Mouse (Mus musculus): Measurements from ENCODE around the gene Fndc7.
"Not testable (repeated sequence)": the region's sequence is repeated elsewhere in the genome, so short reads cannot be mapped to it uniquely, and the experiment has no call there.

Gene Fndc7

DNA sequence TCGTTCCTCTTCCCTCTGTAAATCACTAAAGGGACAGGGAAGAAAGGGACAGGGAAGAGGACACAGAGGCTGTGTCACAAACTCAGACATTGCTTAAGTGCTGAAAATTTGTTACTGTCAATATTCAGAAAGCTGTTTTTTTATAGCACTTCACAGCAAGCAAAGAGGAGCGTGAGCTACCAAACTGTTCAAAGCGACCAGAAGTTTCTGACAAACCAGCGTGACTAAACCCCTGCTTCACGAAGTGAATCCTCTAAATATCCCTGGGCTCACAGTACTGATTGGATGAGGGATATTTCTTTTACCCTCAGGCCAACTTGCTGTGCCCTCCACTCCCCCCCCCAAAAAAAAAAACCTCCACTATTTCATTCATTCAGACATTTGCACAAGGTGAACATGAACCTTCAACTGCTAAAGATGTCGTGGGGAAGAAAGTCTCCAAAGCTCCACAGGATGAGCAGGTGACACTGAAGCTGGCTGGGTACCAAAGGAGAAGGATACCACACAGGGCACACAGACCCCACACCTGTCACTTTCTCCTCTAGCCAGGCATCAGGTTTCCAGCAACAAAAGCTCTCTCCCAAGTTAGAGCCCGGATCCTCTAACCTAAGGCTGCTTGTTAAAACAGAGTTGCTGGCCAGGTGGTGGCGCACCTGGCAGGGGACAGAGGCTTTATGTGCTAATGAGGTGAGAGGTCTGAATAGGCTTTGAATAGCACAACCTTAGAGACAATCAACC is 33.3 kb downstream of the Fndc7 start:
- DNase-seq (ENCODE audit: extremely low read depth, insufficient read length, low spot score): no peak

GRCm38 (mm10) chr3:108855864-108856263 is 33.9 kb downstream of the Fndc7 start:
- peak; percentile 61 for DNase-seq (ENCODE audit: extremely low read depth, insufficient read length, low spot score)

DNA sequence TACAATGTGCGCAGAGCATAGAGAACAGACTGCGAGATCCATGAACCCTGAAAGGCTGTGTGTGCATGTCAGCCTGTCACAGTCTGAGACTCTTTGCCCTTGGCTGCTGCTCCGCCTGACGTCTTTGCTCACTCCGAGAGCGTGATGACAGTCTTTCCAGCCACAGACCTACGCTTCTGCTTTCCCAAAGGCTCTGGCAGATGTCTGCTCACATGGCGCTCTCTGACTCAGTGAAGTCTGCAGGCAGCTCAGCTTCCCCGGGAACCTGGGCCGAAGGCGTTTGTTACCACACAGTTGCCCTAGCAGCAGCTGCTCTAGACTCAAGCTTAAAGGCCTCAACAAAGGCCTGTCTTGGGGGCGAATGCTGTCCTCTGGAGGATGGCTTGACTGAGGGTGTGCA is 34.4 kb downstream of the Fndc7 start:
- peak; percentile 79 for DNase-seq (ENCODE audit: extremely low read depth, insufficient read length, low spot score)

GRCm38 (mm10) chr3:108853266-108853665 is 36.5 kb downstream of the Fndc7 start:
- no peak for DNase-seq (ENCODE audit: extremely low read depth, insufficient read length, low spot score)

DNA sequence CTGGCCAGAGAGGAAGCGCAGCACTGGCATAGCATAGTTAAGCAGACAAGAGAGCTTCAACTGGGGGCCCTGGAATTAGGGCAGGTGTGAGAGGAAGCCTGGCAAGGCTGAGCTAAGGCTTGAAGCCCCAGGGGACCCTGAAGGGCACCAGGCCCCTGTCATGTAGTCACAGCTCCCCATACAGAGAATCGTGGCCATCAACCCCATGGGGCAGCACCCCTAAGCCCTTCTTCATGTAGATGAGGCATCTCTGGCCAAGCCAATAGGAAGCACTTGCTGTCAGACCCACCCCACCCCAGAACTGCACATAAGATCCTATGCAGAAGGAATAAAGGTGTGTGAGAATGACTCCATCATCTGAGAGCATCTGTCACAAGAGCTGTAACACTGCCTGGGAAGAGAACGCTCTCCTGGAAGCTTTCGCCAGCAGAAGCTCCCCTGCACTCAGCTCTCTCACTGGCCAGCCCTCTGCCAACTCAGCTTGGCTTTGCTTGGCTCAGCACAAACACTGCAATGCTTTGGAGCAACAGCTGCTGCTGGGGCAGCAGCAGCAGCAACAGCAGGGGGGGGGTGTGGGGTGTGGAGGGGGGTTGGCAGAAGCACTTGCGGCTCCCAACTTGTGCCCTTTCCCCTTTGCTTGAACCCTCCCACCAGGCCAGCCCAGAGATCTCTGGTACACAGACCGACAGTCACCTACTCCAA is 37.7 kb downstream of the Fndc7 start:
- DNase-seq (ENCODE audit: extremely low read depth, insufficient read length, low spot score): no peak

GRCm38 (mm10) chr3:108851554-108851953 is 38.3 kb downstream of the Fndc7 start:
- no peak for DNase-seq (ENCODE audit: extremely low read depth, insufficient read length, low spot score)

GRCm38 (mm10) chr3:108851075-108851474 is 38.7 kb downstream of the Fndc7 start:
- DNase-seq (ENCODE audit: extremely low read depth, insufficient read length, low spot score): no peak

- no peak for DNase-seq (ENCODE audit: extremely low read depth, insufficient read length, low spot score)
Observed at GRCm38 (mm10) chr3:108850506-108850905, 39.3 kb downstream of the Fndc7 start.

DNA sequence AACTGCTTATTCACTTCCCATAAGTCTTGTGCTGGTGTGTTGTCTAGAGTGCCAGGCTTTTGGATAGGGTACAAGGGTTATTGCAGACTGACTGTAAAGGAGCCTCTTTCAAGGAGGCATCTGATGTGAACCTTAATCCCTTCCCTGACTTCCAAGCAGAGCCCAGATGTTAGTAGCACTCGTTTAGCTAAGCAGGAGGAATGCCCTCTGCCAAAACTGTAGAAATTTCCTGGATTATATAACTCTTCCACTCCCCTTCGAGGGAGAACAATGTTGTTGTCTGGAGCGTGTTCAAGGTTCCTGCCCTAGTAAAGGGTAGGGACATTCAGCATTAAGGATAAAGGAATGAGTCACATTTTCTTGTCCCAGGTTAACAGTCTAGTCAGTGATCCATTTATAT is 43.2 kb downstream of the Fndc7 start:
- no peak for DNase-seq (ENCODE audit: extremely low read depth, insufficient read length, low spot score)

- DNase-seq (ENCODE audit: extremely low read depth, insufficient read length, low spot score): no peak
Observed at GRCm38 (mm10) chr3:108844521-108844920, 45.3 kb downstream of the Fndc7 start.

DNA sequence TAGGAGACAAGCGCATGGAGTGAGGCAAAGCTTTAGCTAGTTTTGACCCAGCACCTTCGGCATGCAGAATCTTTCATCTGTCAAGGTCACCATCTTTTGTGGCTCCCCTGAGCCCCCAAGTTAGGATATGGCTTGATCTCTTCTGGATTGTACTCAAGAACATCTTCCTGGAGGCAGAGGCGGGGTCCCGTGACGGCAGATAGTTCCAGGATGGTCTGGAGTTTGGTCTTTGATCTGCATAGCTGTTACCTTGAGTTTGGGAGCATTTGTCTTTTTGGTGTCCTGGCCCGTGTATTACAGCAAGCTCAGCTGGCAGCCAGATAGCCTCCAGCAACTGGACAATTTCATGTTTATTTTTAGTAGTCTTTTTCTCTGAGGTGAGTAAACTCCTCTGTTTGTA is 45.8 kb downstream of the Fndc7 start:
- DNase-seq (ENCODE audit: extremely low read depth, insufficient read length, low spot score): no peak

DNA sequence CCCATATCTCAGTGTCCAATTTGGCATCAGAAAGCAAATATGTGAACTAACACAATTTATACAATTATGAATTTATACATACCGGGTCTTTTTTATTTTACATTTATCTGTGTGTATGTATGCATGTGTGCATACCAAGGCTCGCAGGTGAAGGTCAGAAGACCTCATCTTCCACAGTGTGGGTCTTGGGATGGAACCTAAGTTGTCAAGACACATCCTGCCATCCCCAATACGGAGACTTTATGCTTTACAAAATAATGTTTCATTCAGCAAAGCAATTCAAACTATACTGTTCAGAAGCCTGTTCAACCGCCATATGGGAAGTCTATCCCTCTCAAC is 49.1 kb downstream of the Fndc7 start:
- DNase-seq (ENCODE audit: extremely low read depth, insufficient read length, low spot score): no peak

GRCm38 (mm10) chr3:108840000-108840715 is 49.6 kb downstream of the Fndc7 start, which contains the start of gene Stxbp3:
TSS of gene Stxbp3 (minus strand) at chr3:108840526.
- peak; percentile 99 for DNase-seq (ENCODE audit: extremely low read depth, insufficient read length, low spot score)

DNA sequence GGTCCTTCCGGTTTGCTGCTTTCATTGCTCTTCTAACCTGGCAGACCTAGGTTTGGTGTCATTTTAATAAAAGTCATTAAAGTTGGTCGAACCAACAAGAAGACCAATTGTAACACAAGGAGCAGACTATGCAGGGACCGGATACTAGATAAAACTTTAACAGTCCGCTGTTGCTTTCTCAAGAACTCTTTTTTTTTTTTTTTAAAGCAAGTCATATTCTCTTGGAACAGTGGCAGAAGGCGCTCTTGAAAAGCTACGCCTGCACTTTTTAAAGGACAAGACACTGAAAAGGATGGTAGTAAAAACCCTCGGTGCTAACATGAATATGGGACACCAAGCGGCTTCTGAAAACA is 50.2 kb downstream of the Fndc7 start:
- no peak for DNase-seq (ENCODE audit: extremely low read depth, insufficient read length, low spot score)

GRCm38 (mm10) chr3:108838980-108839379 is 50.8 kb downstream of the Fndc7 start:
- DNase-seq (ENCODE audit: extremely low read depth, insufficient read length, low spot score): no peak

DNA sequence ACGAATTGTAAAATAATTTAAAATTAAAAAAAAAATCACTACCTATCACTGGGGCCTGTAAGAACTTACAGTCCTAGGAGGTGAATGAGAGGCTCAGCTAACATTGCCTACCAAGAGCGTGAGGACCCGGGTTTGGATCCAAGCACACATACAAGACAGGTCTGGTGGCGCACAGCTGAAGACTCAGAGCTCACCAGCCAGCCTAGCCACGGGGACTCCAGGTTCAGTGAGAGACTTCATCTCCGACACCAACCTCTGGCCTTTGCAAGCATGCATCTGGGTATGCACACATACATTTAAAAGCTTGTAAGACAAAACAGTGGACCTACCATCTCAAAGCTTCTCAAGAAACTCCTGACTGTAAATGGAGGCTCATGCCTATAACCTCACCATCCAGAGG is 52.9 kb downstream of the Fndc7 start:
- DNase-seq (ENCODE audit: extremely low read depth, insufficient read length, low spot score): no peak

DNA sequence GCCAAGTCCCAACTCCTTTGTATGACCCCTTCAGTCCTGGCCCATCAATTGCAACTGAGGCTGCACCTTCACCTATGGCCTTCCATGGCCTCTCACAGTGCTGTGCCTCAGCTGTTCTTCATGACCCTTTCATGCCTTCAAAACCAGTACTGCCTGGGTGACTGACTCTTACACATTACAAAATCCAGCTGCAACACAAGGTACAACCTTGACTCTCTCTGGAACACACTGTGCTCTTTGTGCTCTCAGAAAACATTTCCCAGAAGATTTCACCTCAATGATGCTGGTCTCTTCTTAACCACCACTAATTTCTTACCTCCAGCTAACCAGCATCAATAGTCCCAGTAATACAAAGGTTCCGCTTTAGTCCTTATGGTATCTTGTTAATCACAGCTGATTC is 56.1 kb downstream of the Fndc7 start:
- not testable (repeated sequence) for DNase-seq (ENCODE audit: extremely low read depth, insufficient read length, low spot score)

DNA sequence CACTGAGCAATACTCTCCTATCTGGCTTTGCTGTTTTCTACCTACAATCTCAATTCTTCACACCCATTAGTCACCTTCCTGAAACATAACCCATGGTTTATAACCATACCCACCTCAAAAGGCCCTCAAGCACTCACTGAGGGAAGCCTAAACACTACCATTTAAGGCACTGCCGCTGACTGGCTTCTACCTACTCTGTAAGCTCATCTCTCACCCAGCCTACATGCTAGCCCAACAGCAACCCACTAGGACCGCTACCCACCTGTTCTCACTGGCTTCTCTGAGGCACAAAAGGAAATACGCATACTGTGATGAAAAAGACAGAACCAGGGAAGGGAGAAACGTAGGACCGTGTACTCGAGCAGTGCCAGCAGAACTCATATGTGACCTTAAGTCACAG is 58.1 kb downstream of the Fndc7 start:
- DNase-seq (ENCODE audit: extremely low read depth, insufficient read length, low spot score): no peak

GRCm38 (mm10) chr3:108830493-108830892 is 59.3 kb downstream of the Fndc7 start:
- DNase-seq (ENCODE audit: extremely low read depth, insufficient read length, low spot score): no peak

DNA sequence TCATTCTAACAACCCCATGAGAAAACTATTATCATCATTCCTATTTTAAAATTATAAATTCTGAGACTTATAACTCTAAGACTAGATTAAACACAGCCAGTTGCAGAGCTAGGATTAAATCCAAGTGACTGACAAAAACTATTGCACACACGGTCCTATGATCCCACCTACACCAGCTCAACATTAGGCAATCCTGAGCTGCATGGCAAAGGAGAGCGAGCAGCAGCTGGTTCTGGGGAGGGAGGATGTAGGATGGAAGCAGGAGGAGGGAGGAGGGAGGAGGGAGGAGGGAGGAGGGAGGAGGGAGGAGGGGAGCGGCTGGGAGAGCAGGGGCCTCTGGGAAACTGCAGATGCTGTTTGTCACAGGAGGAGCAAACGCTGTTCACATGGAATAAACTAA is 74.2 kb downstream of the Fndc7 start:
- no peak for DNase-seq (ENCODE audit: extremely low read depth, insufficient read length, low spot score)

DNA sequence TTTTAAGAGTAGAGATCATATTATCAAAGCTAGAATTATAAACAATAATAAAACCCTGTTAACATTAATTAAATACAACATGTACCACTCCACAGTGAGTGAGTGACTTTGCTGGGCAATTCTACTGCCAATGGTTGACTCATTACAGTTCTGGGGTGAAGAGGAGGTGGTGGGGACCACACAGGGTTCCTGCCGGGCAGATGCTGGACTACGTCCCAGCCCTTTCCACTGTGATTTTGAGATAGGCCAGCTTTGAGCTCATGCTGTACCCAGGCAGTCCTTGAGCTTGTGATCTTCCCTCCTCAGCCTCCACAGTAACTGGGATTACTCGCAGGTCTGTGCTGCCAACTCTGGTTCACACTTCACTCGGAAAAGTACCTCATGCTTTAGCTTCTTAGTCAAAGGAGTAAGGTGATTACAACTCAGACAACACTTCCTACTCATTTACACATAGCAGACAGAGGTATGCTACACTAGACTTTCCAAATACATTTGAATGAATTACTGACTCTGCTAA is 79.0 kb downstream of the Fndc7 start:
- DNase-seq (ENCODE audit: extremely low read depth, insufficient read length, low spot score): no peak

- no peak for DNase-seq (ENCODE audit: extremely low read depth, insufficient read length, low spot score)
Observed at GRCm38 (mm10) chr3:108805622-108806021, 84.2 kb downstream of the Fndc7 start.
